Mouse (Mus musculus) limb, embryonic 12.5 days (tissue): ENCODE results near the gene Dner. TPM values are rescaled to one million over a fixed set of nuclear protein-coding genes. Genes with fewer than 3 reads are reported as not detected.

Experiments used
- ATAC-seq: fragments of 200-750 bp; cut with Nextera tagmentation; 2 replicates; pipeline ENCODE4 v1.8.0; 2017; ENCODE audit warnings: low read depth, moderate TSS enrichment; ENCODE audit not compliant: insufficient number of reproducible peaks, insufficient read depth, low FRiP score, low TSS enrichment
- H3K27ac ChIP-seq: fragments of 300-500 bp; sonication (generic); 2 replicates; pipeline ENCODE4 v1.5.1; 2016; ENCODE audit warnings: mild to moderate bottlenecking, moderate library complexity
- H3K27me3 ChIP-seq: fragments of 300-500 bp; sonication (generic); 2 replicates; pipeline ENCODE4 v1.6.1; 2016; ENCODE audit warnings: mild to moderate bottlenecking, moderate library complexity
- H3K36me3 ChIP-seq: fragments of 300-500 bp; sonication (generic); 2 replicates; pipeline ENCODE4 v1.6.1; 2016; ENCODE audit warnings: mild to moderate bottlenecking, moderate library complexity
- H3K4me1 ChIP-seq: fragments of 300-500 bp; sonication (generic); replicated peaks from 2 replicates; pipeline ENCODE4 v1.6.1; 2016
- H3K4me2 ChIP-seq: fragments of 300-500 bp; sonication (generic); 2 replicates; pipeline ENCODE4 v1.6.1; 2016; ENCODE audit warnings: mild to moderate bottlenecking, moderate library complexity
- H3K4me3 ChIP-seq: fragments of 300-500 bp; sonication (generic); replicated peaks from 2 replicates; pipeline ENCODE4 v1.5.1; 2016; ENCODE audit warnings: mild to moderate bottlenecking
- H3K9ac ChIP-seq: fragments of 300-500 bp; sonication (generic); replicated peaks from 2 replicates; pipeline ENCODE4 v1.6.1; 2016; ENCODE audit warnings: mild to moderate bottlenecking, moderate library complexity
- H3K9me3 ChIP-seq: fragments of 300-500 bp; sonication (generic); 2 replicates; pipeline ENCODE4 v1.6.1; 2016; ENCODE audit warnings: mild to moderate bottlenecking, moderate library complexity
- WGBS: fragments of 180-500 bp; shearing (Covaris S2); methylation state at CpG from one replicate; pipeline ENCODE4 v1.1.7; 2016; 5-methylcytosine and 5-hydroxymethylcytosine counted together
- polyA plus RNA-seq: library from polyadenylated mRNA; unstranded; fragments of >200 nt; fragmentation: Nextera tagmentation; extraction: Ambion mirVana; gene quantifications from 2 replicates; pipeline ENCODE4 v1.2.1, GENCODE M21; 2016

Gene Dner
- polyA plus RNA-seq, 1 experiment from 2014 or later, result 4.7 TPM

DNA sequence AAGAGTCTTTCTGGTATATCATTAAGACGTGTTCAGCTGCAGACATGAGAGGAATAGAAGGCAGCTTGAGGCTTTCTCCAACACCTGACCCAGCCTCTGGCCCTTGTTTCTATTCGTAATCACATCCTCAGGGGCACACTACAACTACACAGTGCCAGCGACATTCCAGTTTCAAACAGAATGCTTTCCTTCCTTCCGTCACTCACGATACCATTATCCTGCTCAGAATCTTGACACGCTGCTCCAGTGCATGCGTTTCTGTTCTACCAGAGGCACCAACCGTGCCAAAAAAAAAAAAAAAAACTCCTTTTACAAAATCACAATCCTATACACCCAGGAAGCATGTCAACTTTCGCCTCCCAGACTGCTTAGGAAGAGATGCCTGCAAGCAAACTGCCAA lies 105.5 kb downstream of the Dner start:
- Histone ChIP-seq H3K36me3 (no peaks in the 10 kb centered on the region), H3K9ac (no peak overlapping the region), H3K4me1 (peaks cover 6% of the 10 kb centered on the region), H3K4me3 (no peak overlapping the region), H3K9me3 (no peaks in the 10 kb centered on the region), H3K4me2 (no peak overlapping the region), H3K27me3 (peaks cover 5% of the 10 kb centered on the region; the same call in 1 of the 2 replicates), H3K27ac (no peak overlapping the region)
- 87% methylated on average over 9 of the region's 9 CpGs for WGBS
- ATAC-seq, result no peak

DNA sequence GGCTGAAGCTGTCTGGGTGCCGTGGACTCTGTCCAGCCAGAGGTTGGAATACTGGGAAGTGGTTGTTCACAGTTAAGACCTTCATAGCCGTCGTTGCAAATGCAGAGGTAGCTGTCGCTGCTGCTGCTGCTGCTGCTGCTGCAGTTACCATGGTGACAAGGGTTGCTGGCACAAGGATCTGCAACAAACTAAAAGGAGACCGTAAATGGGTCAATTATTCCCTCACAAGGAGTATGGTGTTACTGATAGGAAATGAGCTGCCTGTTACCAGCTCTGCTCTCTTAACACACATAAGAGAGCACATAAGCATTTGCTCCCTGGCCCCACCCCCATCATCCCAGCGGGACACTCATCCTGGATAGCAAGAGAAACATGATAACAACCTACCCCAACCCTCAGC lies 110.6 kb downstream of the Dner start:
- H3K4me2 ChIP-seq, result 0 out of 2 replicates have a peak overlapping the region, but pooled peaks have one; percentile 17
- no peak for ATAC-seq
- peaks cover 28% of the 10 kb centered on the region for H3K27me3 ChIP-seq
- WGBS, result 14% methylated on average over 6 of the region's 6 CpGs
- H3K9ac ChIP-seq, result no peak overlapping the region
- no peak overlapping the region for H3K27ac ChIP-seq
- peaks cover 10% of the 10 kb centered on the region for H3K4me1 ChIP-seq
- H3K9me3 ChIP-seq, result no peaks in the 10 kb centered on the region
- H3K36me3 ChIP-seq, result no peaks in the 10 kb centered on the region
- no peak overlapping the region for H3K4me3 ChIP-seq

DNA sequence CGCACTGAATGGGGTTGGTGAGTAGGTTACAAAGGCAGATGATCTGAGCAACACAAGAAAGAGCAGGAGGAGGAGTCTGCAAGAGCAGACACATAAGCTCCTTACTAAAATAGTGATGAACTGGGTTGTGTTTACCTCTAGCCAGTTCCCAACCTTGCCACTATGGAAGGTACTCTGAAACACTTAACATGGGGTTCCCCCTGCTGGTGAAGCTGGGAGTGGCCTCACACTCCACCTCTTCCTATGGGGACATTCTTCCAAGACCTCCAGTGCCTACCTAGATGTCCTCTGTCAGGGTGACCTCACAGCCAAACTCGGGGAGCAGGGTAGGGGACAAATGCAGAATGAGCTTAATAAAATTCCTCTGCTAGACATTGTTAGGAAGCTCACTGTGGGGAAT lies 114.2 kb downstream of the Dner start:
- Histone ChIP-seq H3K36me3 (no peaks in the 10 kb centered on the region), H3K27ac (no peak overlapping the region), H3K4me2 (no peak overlapping the region), H3K27me3 (peaks cover 34% of the 10 kb centered on the region), H3K4me3 (no peak overlapping the region), H3K9ac (no peak overlapping the region), H3K9me3 (no peaks in the 10 kb centered on the region), H3K4me1 (peaks cover 10% of the 10 kb centered on the region)
- WGBS, result 55% methylated on average over 2 of the region's 2 CpGs
- 0 out of 2 replicates have a peak, but pooled peaks have one; percentile 8 for ATAC-seq

DNA sequence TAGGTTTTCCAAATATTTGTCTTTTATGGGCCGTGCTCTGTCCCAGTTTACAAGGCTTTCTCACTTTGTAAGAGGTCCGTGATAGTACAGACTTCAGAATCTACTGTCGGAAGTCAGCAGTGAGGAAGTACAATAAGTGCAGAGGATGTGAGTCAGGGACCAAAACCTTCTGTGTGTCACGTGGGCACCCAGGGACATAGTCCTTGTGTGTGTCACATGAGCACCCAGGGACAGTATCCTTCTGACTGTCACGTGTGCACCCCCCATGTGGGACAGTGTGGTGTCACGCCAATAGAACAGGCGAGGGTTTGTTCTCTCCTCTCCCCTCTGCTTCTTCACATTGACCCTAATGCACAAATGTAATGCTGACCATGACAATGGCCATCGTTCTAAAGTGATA lies 134.2 kb downstream of the Dner start:
- no peak overlapping the region for H3K27ac ChIP-seq
- H3K4me3 ChIP-seq, result no peak overlapping the region
- H3K4me2 ChIP-seq, result no peak overlapping the region
- no peaks in the 10 kb centered on the region for H3K36me3 ChIP-seq
- peaks cover 51% of the 10 kb centered on the region for H3K27me3 ChIP-seq
- H3K4me1 ChIP-seq, result no peaks in the 10 kb centered on the region
- H3K9me3 ChIP-seq, result no peaks in the 10 kb centered on the region
- no peak overlapping the region for H3K9ac ChIP-seq
- no peak for ATAC-seq
- WGBS, result 71% methylated on average over 8 of the region's 8 CpGs

DNA sequence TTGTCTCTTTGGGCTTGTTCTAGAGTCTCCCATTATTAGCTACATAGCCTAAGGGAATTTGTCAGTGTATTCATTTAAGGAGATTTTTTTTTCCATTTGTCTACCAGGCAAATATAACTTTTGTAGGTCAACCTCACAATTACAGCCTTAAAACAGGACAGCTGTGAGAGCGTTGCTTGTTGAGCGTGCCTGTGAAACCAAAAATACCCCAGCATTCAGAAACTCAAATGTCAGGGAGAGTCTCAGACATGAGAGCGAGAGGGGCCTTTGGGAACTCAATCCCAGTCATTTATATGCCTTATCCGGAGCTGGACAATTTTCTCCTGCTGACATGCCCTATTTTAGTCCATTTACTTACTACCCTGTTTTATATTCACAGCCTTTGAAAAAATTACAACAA lies 134.6 kb downstream of the Dner start:
- Histone ChIP-seq H3K4me2 (no peak overlapping the region), H3K9ac (no peak overlapping the region), H3K9me3 (no peaks in the 10 kb centered on the region), H3K27ac (no peak overlapping the region), H3K4me1 (no peaks in the 10 kb centered on the region), H3K4me3 (no peak overlapping the region), H3K36me3 (no peaks in the 10 kb centered on the region), H3K27me3 (peaks cover 56% of the 10 kb centered on the region)
- WGBS, result 82% methylated on average over 4 of the region's 4 CpGs
- no peak for ATAC-seq

DNA sequence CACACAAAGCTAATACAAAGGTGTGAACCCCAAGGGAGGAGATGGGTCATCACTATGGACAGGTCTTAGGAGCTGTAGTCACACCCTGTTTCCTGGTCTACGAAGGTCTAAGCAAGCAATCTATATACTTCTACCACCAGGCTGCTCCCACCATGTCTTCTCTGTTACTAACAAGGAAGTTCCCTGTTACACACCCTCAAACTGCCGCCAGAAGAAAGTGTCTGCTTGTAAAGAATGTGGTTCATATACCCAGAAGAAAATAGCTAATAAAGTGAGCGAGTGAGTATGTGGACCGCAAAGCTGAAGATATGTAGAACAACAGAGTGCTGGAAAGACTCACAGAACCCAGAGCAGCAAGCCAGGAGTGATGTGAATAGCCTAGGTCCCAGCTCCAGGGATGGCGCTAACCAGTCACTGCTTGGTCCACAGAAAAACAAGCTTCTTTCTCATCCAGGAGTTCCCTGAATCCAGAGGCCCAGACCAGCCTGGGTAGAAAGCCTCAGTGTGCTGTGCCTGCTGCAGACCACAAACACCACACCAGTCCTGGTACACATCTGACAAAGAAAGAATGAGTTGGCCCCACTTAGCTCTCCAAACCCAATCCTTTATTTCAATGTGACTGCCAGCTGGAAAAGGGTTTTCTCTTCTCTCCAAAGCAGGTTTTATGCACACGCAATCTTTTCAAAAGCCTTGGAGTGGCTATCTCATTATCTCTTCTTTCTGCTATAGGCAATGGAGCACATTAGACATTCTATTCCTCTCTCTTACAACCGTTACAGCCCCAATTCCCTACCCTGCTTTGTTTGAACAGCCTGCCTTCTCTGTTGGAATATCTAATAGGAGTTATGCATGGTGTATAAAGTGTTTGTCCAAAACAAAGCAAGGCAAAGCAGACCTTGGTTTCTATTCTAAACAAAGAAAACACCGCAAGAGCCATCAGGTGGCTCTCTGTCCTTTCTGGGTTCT lies 139.2 kb downstream of the Dner start:
- H3K9me3 ChIP-seq, result no peaks in the 10 kb centered on the region

DNA sequence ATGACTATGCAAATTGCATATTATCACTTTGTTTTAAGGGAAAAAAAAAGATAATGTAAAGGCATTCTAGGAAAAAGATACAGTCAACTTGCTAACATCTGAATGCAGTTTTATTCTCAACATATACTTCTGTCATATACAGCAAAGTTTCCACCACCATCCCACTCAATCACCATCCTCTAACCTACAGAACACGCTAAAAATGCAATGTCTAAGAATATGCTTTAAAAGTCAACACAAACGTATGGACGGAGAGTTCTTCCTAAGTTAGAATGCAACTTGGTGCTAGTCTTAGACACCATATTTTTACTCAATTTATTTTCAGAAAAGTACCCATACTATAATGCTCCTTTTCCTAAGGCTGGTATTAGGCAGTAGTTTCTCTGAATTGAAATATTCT lies 144.0 kb downstream of the Dner start:
- Histone ChIP-seq H3K27ac (no peak overlapping the region), H3K9me3 (no peaks in the 10 kb centered on the region), H3K9ac (no peak overlapping the region), H3K4me3 (no peak overlapping the region), H3K4me2 (no peak overlapping the region), H3K36me3 (no peaks in the 10 kb centered on the region), H3K4me1 (0 out of 2 replicates have a peak, but pooled peaks cover 6% of the 10 kb centered on the region), H3K27me3 (peaks cover 40% of the 10 kb centered on the region)
- 95% methylated on average over 3 of the region's 3 CpGs for WGBS
- ATAC-seq, result no peak

More for the DNA sequence above, 139.2 kb downstream of the Dner start:
- H3K27ac ChIP-seq, result no peak overlapping the region
- no peak overlapping the region for H3K9ac ChIP-seq
- ATAC-seq, result no peak
- no peak overlapping the region for H3K4me3 ChIP-seq
- 82% methylated on average over 8 of the region's 8 CpGs for WGBS
- H3K4me2 ChIP-seq, result no peak overlapping the region
- H3K27me3 ChIP-seq, result peaks cover 77% of the 10 kb centered on the region
- no peaks in the 10 kb centered on the region for H3K4me1 ChIP-seq
- H3K36me3 ChIP-seq, result no peaks in the 10 kb centered on the region

DNA sequence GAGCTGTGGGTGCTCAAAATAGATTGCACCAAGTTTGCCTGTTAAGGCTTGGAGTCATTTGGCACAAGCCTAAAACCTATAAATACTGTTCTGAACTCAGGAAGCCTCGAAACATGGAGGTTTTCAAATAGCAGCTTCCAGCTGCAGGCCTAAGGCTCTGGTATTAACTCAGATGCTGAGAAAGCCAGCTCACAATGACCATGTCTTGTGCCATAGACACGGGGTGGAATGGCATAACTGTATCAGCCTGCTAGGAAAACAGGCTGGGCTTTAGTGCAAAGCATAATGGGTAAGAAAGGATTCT lies 146.0 kb downstream of the Dner start:
- H3K27ac ChIP-seq, result 0 out of 2 replicates have a peak overlapping the region, but pooled peaks have one; percentile 31
- 0 out of 2 replicates have a peak, but pooled peaks cover 6% of the 10 kb centered on the region for H3K4me1 ChIP-seq
- WGBS, result 24% methylated on average over 2 of the region's 2 CpGs
- H3K9ac ChIP-seq, result no peak overlapping the region
- no peaks in the 10 kb centered on the region for H3K9me3 ChIP-seq
- H3K4me2 ChIP-seq, result no peak overlapping the region
- H3K36me3 ChIP-seq, result no peaks in the 10 kb centered on the region
- no peak for ATAC-seq
- no peak overlapping the region for H3K4me3 ChIP-seq
- H3K27me3 ChIP-seq, result peaks cover 21% of the 10 kb centered on the region

DNA sequence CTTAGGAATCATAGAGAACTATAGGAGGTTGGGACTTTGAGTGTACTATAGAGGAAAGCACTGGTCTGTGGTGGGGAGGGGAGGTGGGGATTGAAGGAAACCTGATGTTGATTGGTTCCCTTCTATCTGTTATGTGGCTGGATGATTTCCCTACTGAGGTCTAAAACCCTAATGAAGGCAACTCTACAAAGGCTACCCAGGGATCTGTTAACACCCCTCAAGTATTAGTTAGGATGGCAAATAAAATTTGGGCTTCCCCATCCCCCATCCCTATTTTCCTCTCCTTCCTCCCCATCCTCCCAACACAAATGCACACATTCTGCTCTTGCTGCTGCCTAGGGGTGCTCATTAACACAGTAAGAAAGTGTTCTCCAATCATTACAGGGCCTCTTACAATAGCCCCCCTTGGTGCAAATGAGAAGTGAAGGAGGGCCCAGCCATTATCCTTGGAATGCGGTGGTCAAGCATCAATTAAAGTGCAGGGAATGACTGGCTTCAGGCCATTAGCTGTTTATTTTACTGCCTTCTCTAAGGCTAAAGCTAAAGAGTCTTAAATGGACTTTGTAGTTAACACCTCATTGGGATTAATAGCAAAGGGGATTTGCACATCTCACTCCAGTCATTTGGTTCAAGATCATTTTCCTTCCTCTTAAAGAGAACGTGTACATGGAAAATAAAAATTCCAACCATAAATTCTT lies 146.5 kb downstream of the Dner start:
- H3K27me3 ChIP-seq, result peaks cover 16% of the 10 kb centered on the region; the same call in 1 of the 2 replicates
- no peak overlapping the region for H3K4me3 ChIP-seq
- ATAC-seq, result peak; percentile 96
- 4% methylated on average over 2 of the region's 2 CpGs for WGBS
- no peaks in the 10 kb centered on the region for H3K36me3 ChIP-seq
- H3K4me2 ChIP-seq, result no peak overlapping the region
- H3K9me3 ChIP-seq, result no peaks in the 10 kb centered on the region
- H3K27ac ChIP-seq, result no peak overlapping the region
- H3K4me1 ChIP-seq, result 0 out of 2 replicates have a peak, but pooled peaks cover 6% of the 10 kb centered on the region
- H3K9ac ChIP-seq, result no peak overlapping the region

DNA sequence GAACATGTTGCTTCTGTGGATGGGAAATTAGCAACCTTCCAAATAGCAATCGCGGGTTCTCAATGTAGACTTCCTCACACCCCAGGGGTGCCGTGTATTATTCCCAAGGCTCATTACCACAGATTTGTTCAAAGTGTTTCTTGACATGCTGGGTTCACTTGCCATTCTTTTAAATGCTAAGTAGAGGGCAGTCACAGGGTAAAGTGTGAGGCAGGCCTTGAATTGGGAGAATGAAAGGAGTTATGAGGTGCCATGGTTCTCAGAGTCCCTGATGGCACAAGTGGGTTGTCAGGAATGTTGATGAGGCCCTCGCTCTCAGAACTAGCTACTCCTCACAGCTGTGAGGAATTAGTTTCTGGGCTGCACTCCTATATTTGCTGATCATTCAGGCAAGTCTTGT lies 160.0 kb downstream of the Dner start:
- no peaks in the 10 kb centered on the region for H3K36me3 ChIP-seq
- H3K9me3 ChIP-seq, result no peaks in the 10 kb centered on the region
- 39% methylated on average over 4 of the region's 4 CpGs for WGBS
- peaks cover 49% of the 10 kb centered on the region for H3K27me3 ChIP-seq
- no peak overlapping the region for H3K9ac ChIP-seq
- H3K4me1 ChIP-seq, result no peaks in the 10 kb centered on the region
- no peak for ATAC-seq
- H3K4me2 ChIP-seq, result no peak overlapping the region
- no peak overlapping the region for H3K4me3 ChIP-seq
- H3K27ac ChIP-seq, result no peak overlapping the region

DNA sequence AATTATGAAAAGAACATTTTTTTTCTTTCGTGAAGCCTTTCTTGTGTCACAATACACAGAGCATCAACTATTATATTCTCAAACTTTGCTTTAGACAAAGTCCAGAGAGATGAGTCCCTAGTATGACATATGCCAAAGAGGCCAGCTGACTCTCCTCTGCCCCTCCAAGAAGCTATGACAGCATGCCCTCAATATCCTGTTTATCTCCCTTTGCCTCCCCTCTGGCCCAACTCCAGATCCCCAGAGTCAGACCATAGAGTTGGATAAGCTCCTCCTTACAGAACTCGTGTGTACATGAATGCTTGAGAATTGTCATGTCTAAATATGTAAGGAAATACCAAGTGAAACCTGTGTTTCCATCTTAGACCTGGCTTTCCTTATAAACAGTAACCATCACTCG lies 170.5 kb downstream of the Dner start:
- Histone ChIP-seq H3K4me3 (no peak overlapping the region), H3K9me3 (no peaks in the 10 kb centered on the region), H3K27ac (no peak overlapping the region), H3K4me1 (no peaks in the 10 kb centered on the region), H3K9ac (no peak overlapping the region), H3K27me3 (peaks cover 4% of the 10 kb centered on the region; the same call in 1 of the 2 replicates), H3K36me3 (no peaks in the 10 kb centered on the region), H3K4me2 (no peak overlapping the region)
- ATAC-seq, result no peak
- WGBS, result 83% methylated on average over 3 of the region's 3 CpGs
